In the genomic region with DNA sequence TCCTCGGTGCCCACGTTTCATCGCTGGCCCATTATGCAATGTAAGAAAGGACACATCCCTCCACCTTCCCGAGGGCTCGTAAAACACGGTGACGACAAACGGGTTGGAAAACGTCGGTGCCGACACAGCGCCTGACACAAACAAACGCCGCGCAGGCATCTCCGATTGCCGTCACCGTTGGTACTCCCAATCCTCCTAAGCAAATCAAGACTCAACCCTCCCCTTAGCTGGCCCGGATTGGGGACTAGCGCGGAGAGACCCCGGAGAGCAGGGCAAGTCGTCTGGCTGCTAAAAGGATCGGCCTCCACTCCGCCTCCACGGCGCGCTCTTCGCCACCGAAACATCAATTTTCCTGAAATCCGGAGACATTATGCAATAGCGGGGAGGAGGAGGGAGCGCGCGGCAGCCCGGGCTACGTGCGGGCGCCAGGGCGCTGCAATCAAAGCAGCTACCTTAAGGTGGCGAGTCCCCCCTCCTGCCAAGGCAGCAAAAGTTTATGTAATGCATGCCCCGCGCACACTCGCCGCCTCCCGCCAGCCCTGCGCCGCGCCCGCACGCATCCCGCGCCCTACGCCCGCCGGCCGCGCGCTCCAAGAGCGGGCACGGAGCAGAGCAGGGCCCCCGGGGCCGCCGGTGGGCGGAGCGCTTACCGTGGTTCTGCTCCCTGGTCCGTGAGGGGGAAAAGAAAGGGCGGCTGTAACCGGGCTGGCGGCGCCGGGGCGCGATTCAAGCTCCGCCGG, we compare ENCODE assay signal across 8 mouse cellular contexts. TPM values are rescaled to one million over a fixed set of nuclear protein-coding genes. Genes with fewer than 3 reads are reported as not detected.
DNase-seq lines count a peak whose midpoint lies in the region; ATAC-seq and TF ChIP-seq lines count a peak whose summit lies in the region.

No protein-coding gene starts in this region.

- H3K4me3 ChIP-seq in spleen, adult 2 months (ENCODE audit: extremely low read depth, insufficient read depth, insufficient read length): peak overlapping the region; percentile 68
- peak overlapping the region; percentile 77 for H3K4me3 ChIP-seq in kidney, adult 2 months (ENCODE audit: insufficient read depth, low read depth, low read length)
- peak overlapping the region; percentile 91 for H3K4me3 ChIP-seq in limb, embryonic 12.5 days (replicated peaks)
- H3K4me3 ChIP-seq in midbrain, embryonic 12.5 days: peak overlapping the region; percentile 87
- H3K4me3 ChIP-seq in stomach, embryonic 14.5 days (ENCODE audit: low read depth, low read length): peak overlapping the region; percentile 84

- H3K9me3 ChIP-seq in limb, embryonic 12.5 days: no peaks in the 10 kb centered on the region
- H3K9me3 ChIP-seq in midbrain, embryonic 12.5 days: no peaks in the 10 kb centered on the region
- no peaks in the 10 kb centered on the region for H3K9me3 ChIP-seq in stomach, embryonic 14.5 days (ENCODE audit: control insufficient read depth, low read depth, low read length)

- TF ChIP-seq POLR2A in spleen, adult 2 months (IDR thresholded peaks at IDR 0.05; ENCODE audit: low read depth, low read length): no peak
- no peak for TF ChIP-seq POLR2A in kidney, adult 2 months (IDR thresholded peaks at IDR 0.05; ENCODE audit: low read depth, low read length)

- peak; percentile 59 for ATAC-seq in limb, embryonic 12.5 days (ENCODE audit: insufficient number of reproducible peaks, insufficient read depth, low FRiP score, low TSS enrichment, low read depth)
- peak; percentile 75 for ATAC-seq in midbrain, embryonic 12.5 days (ENCODE audit: low FRiP score, low read depth)
- peak; percentile 64 for ATAC-seq in stomach, embryonic 14.5 days (ENCODE audit: insufficient number of reproducible peaks, insufficient read depth, low FRiP score, low read depth)

- TF ChIP-seq CTCF in spleen, adult 2 months (IDR thresholded peaks at IDR 0.05; ENCODE audit: extremely low read depth, insufficient read depth, insufficient read length, insufficient replicate concordance): no peak
- no peak for TF ChIP-seq CTCF in kidney, adult 2 months (conservative IDR thresholded peaks at IDR 0.05; ENCODE audit: insufficient read depth, insufficient read length, low read depth, low read length)

- peak overlapping the region; percentile 24; the same call in 1 of the 2 replicates for H3K27ac ChIP-seq in spleen, adult 2 months (ENCODE audit: insufficient read depth, low read length)
- H3K27ac ChIP-seq in kidney, adult 2 months (ENCODE audit: insufficient read depth, low read depth, low read length): peak overlapping the region; percentile 78
- peak overlapping the region; percentile 95 for H3K27ac ChIP-seq in limb, embryonic 12.5 days
- H3K27ac ChIP-seq in midbrain, embryonic 12.5 days (replicated peaks): peak overlapping the region; percentile 94
- peak overlapping the region; percentile 92 for H3K27ac ChIP-seq in stomach, embryonic 14.5 days (ENCODE audit: low read length)

- WGBS in spleen, adult 2 months: under 1% methylated on average over 76 of the region's 77 CpGs
- WGBS in kidney, adult 2 months: under 1% methylated on average over 77 of the region's 77 CpGs
- under 1% methylated on average over 75 of the region's 77 CpGs for WGBS in limb, embryonic 12.5 days
- under 1% methylated on average over 70 of the region's 77 CpGs for WGBS in midbrain, embryonic 12.5 days
- under 1% methylated on average over 70 of the region's 77 CpGs for WGBS in stomach, embryonic 14.5 days

- intact Hi-C loops in gastrocnemius, postnatal 36 days (cut with DNase I): loop anchor here (2.0 kb wide), 1 partner anchor 100 kb away; no protein-coding TSS in a partner anchor

- H3K4me1 ChIP-seq in spleen, adult 2 months (ENCODE audit: control insufficient read depth, insufficient read depth, insufficient read length): peaks cover 5% of the 10 kb centered on the region
- peaks cover 29% of the 10 kb centered on the region for H3K4me1 ChIP-seq in kidney, adult 2 months (ENCODE audit: control insufficient read depth, insufficient read depth, low read length)
- peaks cover 35% of the 10 kb centered on the region for H3K4me1 ChIP-seq in limb, embryonic 12.5 days (replicated peaks)
- H3K4me1 ChIP-seq in midbrain, embryonic 12.5 days: peaks cover 38% of the 10 kb centered on the region
- H3K4me1 ChIP-seq in stomach, embryonic 14.5 days (ENCODE audit: control insufficient read depth, insufficient read depth, low read length): peaks cover 12% of the 10 kb centered on the region

- peak overlapping the region; percentile 91 for H3K9ac ChIP-seq in limb, embryonic 12.5 days (replicated peaks)
- H3K9ac ChIP-seq in midbrain, embryonic 12.5 days (replicated peaks): peak overlapping the region; percentile 81
- peak overlapping the region; percentile 92 for H3K9ac ChIP-seq in stomach, embryonic 14.5 days (replicated peaks; ENCODE audit: low read depth, low read length)

- H3K36me3 ChIP-seq in spleen, adult 2 months (ENCODE audit: control insufficient read depth, insufficient read depth, low read length): no peaks in the 10 kb centered on the region
- H3K36me3 ChIP-seq in kidney, adult 2 months (ENCODE audit: control insufficient read depth, insufficient read depth, low read length): no peaks in the 10 kb centered on the region
- H3K36me3 ChIP-seq in limb, embryonic 12.5 days: no peaks in the 10 kb centered on the region
- no peaks in the 10 kb centered on the region for H3K36me3 ChIP-seq in midbrain, embryonic 12.5 days
- H3K36me3 ChIP-seq in stomach, embryonic 14.5 days (ENCODE audit: control insufficient read depth, insufficient read depth, low read length): no peaks in the 10 kb centered on the region

- H3K4me2 ChIP-seq in limb, embryonic 12.5 days: peak overlapping the region; percentile 97
- peak overlapping the region; percentile 96 for H3K4me2 ChIP-seq in midbrain, embryonic 12.5 days (replicated peaks)
- peak overlapping the region; percentile 99 for H3K4me2 ChIP-seq in stomach, embryonic 14.5 days (replicated peaks; ENCODE audit: low read depth, low read length)

- peaks cover 17% of the 10 kb centered on the region for H3K27me3 ChIP-seq in spleen, adult 2 months (ENCODE audit: control insufficient read depth, insufficient read depth, low read length)
- H3K27me3 ChIP-seq in kidney, adult 2 months (replicated peaks; ENCODE audit: control insufficient read depth, insufficient read depth, low read length): no peaks in the 10 kb centered on the region
- H3K27me3 ChIP-seq in limb, embryonic 12.5 days: peaks cover 17% of the 10 kb centered on the region
- H3K27me3 ChIP-seq in midbrain, embryonic 12.5 days: peaks cover 38% of the 10 kb centered on the region
- H3K27me3 ChIP-seq in stomach, embryonic 14.5 days (ENCODE audit: control insufficient read depth, insufficient read depth, low read length): peaks cover 4% of the 10 kb centered on the region; the same call in 1 of the 2 replicates

- peak in 1 of 2 experiments; percentile 37 for DNase-seq in spleen, adult 2 months (ENCODE audit: low read depth in 1 of 2, low spot score in 2 of 2)
- no peak for DNase-seq in spleen, postnatal 14 days (ENCODE audit: low spot score in 2 of 2)
- DNase-seq in embryo, embryonic 10 days (ENCODE audit: low spot score): peak; percentile 81
- peak; percentile 50 to 76 for DNase-seq in gastrocnemius, postnatal 36 days
- peak; percentile 84 for DNase-seq in kidney, adult 2 months

RNA-seq across cellular contexts. Expression of gene Nfil3, which starts 0.5 kb away (rescaled TPM):
- polyA plus RNA-seq in spleen, adult 2 months (2012; rRNA removed): 1.2 and 1.6 TPM in 2 replicates
- 10 to 100 TPM; 20.0 to 60.9 TPM for total RNA-seq in gastrocnemius, postnatal 36 days (2021)
- polyA plus RNA-seq in kidney, adult 2 months (2012; rRNA removed): 4.0 and 4.2 TPM in 2 replicates
- 30.1 and 31.6 TPM in 2 replicates for polyA plus RNA-seq in limb, embryonic 12.5 days (2016; fragmentation: Nextera tagmentation; extraction: Ambion mirVana)
- 28.2 and 28.5 TPM in 2 replicates for polyA plus RNA-seq in midbrain, embryonic 12.5 days (2016; fragmentation: Nextera tagmentation; extraction: Ambion mirVana)
- polyA plus RNA-seq in stomach, embryonic 14.5 days (2014; fragmentation: Nextera tagmentation; extraction: Ambion mirVana): 25.8 and 26.6 TPM in 2 replicates

RNA-seq across cellular contexts. Expression of gene Auh, which starts 50.9 kb away (rescaled TPM):
- polyA plus RNA-seq in spleen, adult 2 months (2012; rRNA removed): 13.0 and 15.0 TPM in 2 replicates
- total RNA-seq in gastrocnemius, postnatal 36 days (2021): 10 to 100 TPM; 61.5 to 70.2 TPM
- 72.7 and 88.6 TPM in 2 replicates for polyA plus RNA-seq in kidney, adult 2 months (2012; rRNA removed)
- 40.8 and 41.0 TPM in 2 replicates for polyA plus RNA-seq in limb, embryonic 12.5 days (2016; fragmentation: Nextera tagmentation; extraction: Ambion mirVana)
- 46.2 and 48.0 TPM in 2 replicates for polyA plus RNA-seq in midbrain, embryonic 12.5 days (2016; fragmentation: Nextera tagmentation; extraction: Ambion mirVana)
- polyA plus RNA-seq in stomach, embryonic 14.5 days (2014; fragmentation: Nextera tagmentation; extraction: Ambion mirVana): 30.5 and 36.3 TPM in 2 replicates

Comparison
In these comparisons a context has a peak if more than half of its experiments do, and no peak if none do; other contexts are left out.
1. DNase-seq: peak in embryo, embryonic 10 days (single experiment), gastrocnemius, postnatal 36 days (2 of 2) and kidney, adult 2 months (single experiment); none in spleen, postnatal 14 days (0 of 2).
2. H3K27ac ChIP-seq: peak in every context shown above with its lines; median percentile 95 in limb, embryonic 12.5 days; 94 in midbrain, embryonic 12.5 days; 92 in stomach, embryonic 14.5 days; 78 in kidney, adult 2 months; 24 in spleen, adult 2 months.
3. Peak in every context shown above with its lines, with median percentiles within 50 percentile points of each other: H3K4me3 ChIP-seq, ATAC-seq, H3K4me2 ChIP-seq and H3K9ac ChIP-seq.